Mouse (Mus musculus): ENCODE measurements around the gene Dlx1. TPM values are rescaled to one million over a fixed set of nuclear protein-coding genes. Genes with fewer than 3 reads are reported as not detected.

The Dlx1 gene
- polyA plus RNA-seq, 1 experiment from 2014 or later = 0.46 TPM

DNA sequence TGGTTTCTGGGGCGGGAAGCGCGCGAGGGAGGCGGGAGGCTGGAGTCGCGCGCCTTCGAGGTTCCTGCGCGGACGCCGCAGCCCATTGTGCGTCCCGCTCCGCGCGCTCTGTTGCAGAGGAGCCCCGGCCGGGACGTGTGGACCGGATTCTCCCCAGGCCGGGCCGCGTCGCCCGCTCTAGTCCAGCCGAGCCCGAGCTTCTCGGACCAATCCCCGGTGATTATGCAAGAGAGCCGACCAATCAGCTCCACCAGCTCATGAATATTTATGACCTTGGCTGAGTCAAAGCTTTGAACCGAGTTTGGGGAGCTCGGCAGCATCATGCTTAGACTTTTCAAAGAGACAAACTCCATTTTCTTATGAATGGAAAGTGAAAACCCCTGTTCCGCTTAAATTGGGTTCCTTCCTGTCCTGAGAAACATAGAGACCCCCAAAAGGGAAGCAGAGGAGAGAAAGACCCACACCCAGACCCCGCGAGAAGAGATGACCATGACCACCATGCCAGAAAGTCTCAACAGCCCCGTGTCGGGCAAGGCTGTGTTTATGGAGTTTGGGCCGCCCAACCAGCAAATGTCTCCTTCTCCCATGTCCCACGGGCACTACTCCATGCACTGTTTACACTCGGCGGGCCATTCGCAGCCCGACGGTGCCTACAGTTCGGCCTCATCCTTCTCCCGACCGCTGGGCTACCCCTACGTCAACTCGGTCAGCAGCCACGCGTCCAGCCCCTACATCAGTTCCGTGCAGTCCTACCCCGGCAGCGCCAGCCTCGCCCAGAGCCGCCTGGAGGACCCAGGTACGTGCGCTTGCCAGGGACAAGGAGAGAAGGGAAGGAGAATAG lies 1.8 kb downstream of the Dlx1 start:
- peak; percentile 92 for ATAC-seq (ENCODE audit: borderline replicate concordance, extremely low read depth, low FRiP score, low TSS enrichment)
- WGBS = under 1% methylated on average over 60 of the region's 60 CpGs
- peaks cover 24% of the 10 kb centered on the region for H3K4me1 ChIP-seq
- H3K9ac ChIP-seq = no peak overlapping the region
- H3K9me3 ChIP-seq = no peaks in the 10 kb centered on the region
- H3K36me3 ChIP-seq = no peaks in the 10 kb centered on the region
- H3K27ac ChIP-seq = no peak overlapping the region
- H3K4me2 ChIP-seq = peak overlapping the region; percentile 91
- H3K4me3 ChIP-seq = peak overlapping the region; percentile 47
- H3K27me3 ChIP-seq = peaks cover 100% of the 10 kb centered on the region

DNA sequence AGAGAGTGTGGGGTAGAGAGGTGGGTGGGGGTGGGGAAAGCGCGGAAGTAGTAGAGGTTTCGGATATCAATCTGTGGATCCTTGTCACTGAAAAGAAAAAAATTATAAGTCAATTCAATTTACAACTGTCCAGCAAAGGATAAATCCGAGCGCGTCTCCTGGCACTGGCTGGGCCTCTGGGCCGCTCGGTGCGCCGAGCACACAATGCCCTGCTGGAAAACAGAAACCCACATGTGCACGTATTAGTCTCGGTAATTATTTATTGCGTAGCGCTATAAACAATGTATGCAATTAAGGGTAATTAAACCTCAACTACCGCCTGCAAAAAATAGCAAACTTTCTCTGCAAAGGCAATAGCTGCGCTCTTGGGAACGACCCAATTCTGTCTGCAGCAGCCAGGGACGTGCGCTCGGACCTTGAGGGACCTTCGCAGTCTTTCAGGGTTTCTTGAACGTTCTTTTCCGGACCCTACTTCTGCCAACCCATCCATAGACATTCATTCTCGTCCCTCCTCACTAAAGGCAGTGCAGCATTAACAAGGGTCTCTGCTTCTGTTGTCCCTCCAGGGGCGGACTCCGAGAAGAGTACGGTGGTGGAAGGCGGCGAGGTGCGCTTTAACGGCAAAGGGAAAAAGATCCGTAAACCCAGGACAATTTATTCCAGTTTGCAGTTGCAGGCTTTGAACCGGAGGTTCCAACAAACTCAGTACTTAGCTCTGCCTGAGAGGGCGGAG lies 2.6 kb downstream of the Dlx1 start:
- Histone ChIP-seq H3K4me1 (peaks cover 24% of the 10 kb centered on the region), H3K36me3 (no peaks in the 10 kb centered on the region), H3K9me3 (no peaks in the 10 kb centered on the region), H3K27me3 (peaks cover 99% of the 10 kb centered on the region), H3K9ac (no peak overlapping the region), H3K4me3 (0 out of 2 replicates have a peak overlapping the region, but pooled peaks have one; percentile 47), H3K27ac (no peak overlapping the region), H3K4me2 (peak overlapping the region; percentile 91)
- no peak for ATAC-seq (ENCODE audit: borderline replicate concordance, extremely low read depth, low FRiP score, low TSS enrichment)
- WGBS = 2% methylated on average over 34 of the region's 34 CpGs

DNA sequence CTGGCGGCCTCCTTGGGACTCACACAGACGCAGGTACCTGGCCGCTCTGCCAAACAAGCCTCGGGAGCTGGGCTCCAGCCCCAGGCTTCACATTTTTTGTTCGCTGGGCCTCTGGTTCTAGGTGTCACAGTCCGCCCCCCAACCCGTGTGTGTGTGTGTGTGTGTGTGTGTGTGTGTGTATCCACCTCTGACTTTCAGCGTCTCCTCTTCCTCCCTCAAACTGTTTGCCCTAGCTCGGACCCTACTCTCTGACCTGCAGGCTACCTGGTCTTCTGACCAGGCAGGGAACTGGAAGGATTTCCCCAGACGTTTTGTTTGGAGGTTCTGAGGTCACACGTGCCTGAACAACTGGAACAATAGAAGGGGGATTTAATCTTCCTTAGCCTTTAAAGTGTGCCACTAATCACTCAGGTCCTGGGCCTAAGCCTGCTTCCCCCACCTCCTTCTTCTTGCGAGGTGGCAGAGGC lies 3.2 kb downstream of the Dlx1 start:
- Histone ChIP-seq H3K27ac (no peak overlapping the region), H3K9ac (no peak overlapping the region), H3K4me2 (no peak overlapping the region), H3K9me3 (no peaks in the 10 kb centered on the region), H3K27me3 (peaks cover 97% of the 10 kb centered on the region), H3K4me1 (peaks cover 24% of the 10 kb centered on the region), H3K36me3 (no peaks in the 10 kb centered on the region), H3K4me3 (no peak overlapping the region)
- WGBS = 2% methylated on average over 12 of the region's 12 CpGs
- ATAC-seq (ENCODE audit: borderline replicate concordance, extremely low read depth, low FRiP score, low TSS enrichment) = no peak

DNA sequence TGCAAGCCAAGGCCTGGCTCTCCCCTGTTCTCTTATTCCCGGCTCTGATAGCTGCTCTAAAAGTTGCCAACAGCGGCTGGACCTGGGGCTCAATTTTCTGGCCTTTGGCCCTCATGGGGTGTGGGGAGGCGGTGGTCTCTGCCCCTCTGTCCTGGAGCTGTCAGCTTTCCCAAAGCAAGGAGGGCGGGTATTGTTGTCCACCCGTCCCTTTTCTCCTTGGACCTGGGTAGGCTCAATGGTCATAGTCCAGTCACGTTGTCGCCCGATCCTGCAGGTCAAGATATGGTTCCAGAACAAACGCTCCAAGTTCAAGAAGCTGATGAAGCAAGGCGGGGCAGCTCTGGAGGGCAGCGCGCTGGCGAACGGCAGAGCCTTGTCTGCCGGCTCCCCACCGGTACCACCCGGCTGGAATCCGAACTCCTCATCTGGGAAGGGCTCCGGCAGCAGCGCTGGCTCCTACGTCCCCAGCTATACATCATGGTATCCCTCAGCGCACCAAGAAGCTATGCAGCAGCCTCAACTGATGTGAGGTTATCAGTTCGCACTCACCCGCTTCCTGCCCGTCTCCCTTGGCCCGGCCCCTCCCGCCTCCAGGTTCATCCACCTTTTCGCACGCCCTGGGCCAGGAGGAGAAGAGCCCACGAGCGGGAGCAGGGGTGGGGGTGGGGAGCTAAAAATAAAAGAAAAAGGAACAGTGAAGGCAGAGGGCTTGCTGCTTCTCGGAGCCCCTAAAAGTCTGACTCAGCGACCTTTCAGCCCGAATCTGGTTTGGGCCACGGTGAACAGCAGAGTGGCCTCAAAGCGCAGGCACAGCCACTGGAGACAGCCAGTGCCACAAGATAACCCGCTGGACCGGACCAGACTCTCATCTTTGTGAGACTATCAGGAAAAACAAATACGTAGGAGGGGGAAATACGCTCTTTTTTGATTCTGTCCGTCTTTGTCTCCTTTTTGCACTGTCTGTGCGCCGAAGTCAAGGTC lies 4.4 kb downstream of the Dlx1 start:
- Histone ChIP-seq H3K36me3 (no peaks in the 10 kb centered on the region), H3K9ac (no peak overlapping the region), H3K27me3 (peaks cover 97% of the 10 kb centered on the region), H3K4me1 (peaks cover 24% of the 10 kb centered on the region), H3K4me2 (no peak overlapping the region), H3K4me3 (no peak overlapping the region), H3K27ac (no peak overlapping the region), H3K9me3 (no peaks in the 10 kb centered on the region)
- ATAC-seq (ENCODE audit: borderline replicate concordance, extremely low read depth, low FRiP score, low TSS enrichment) = no peak
- 1% methylated on average over 43 of the region's 43 CpGs for WGBS

DNA sequence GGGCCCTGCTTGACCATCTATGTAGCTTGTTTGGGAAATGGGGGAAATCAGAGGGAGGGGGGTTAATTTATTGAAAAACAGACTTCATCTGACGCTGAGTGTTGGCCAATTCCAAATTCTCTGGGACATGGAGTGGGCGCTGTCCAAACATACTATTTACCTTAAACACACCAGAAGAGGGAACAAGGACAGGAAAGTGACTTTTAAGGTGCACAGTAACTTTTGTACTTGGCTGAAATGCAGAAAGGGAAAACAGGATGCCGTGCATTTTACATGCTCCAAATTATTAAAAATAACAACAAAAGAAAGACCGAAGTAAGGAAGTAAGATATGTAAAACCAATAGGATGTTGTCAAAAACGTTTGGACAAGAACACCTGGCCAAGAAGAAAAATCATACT lies 5.2 kb downstream of the Dlx1 start:
- no peaks in the 10 kb centered on the region for H3K9me3 ChIP-seq
- whole genome bisulfite sequencing = 10% methylated on average over 5 of the region's 5 CpGs
- H3K4me1 ChIP-seq = peaks cover 24% of the 10 kb centered on the region
- no peak overlapping the region for H3K4me3 ChIP-seq
- H3K27me3 ChIP-seq = peaks cover 97% of the 10 kb centered on the region
- no peaks in the 10 kb centered on the region for H3K36me3 ChIP-seq
- no peak overlapping the region for H3K27ac ChIP-seq
- no peak for ATAC-seq (ENCODE audit: borderline replicate concordance, extremely low read depth, low FRiP score, low TSS enrichment)
- no peak overlapping the region for H3K9ac ChIP-seq
- no peak overlapping the region for H3K4me2 ChIP-seq

DNA sequence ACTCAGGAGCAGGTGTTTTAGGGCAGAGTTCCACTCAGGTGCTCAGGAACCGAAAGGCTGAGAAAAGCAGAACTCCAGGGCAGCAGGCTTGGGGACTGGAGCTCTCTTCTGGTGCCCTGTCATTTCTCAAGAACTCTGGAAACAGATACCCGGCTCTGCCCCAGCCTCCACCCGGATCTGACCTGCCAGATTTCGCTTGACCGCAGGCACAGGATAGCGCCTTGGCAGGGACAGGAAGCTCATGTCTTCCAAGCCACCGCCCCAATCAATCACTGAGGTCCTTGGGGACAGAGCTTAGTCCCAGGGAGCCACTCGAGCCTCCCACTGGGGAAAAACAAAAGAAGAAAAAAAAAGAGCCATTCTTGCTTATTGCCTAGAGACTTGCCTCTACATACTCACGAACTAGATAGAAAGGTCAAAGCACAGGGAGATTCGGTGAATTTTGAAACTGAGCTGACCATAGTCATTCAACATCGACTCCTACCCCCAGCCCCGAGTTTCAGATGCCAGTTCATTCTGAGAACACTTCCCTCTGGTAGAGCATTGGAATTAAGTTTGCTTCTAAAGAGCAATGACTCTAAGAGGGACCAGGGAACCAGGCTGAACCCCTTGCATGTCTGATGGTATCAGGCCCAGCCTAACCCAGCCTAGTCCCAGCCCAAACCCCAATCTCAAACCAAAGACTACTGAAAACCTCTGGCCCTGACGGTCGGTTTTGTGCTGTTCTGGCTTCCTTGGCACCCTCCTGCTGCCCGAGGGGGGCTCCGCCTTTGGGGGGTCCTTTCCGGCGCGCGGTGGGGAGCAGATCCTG lies 6.5 kb downstream of the Dlx1 start:
- under 1% methylated on average over 20 of the region's 20 CpGs for WGBS
- no peak overlapping the region for H3K4me3 ChIP-seq
- no peak for ATAC-seq (ENCODE audit: borderline replicate concordance, extremely low read depth, low FRiP score, low TSS enrichment)
- H3K9ac ChIP-seq = no peak overlapping the region
- peaks cover 15% of the 10 kb centered on the region for H3K4me1 ChIP-seq
- H3K27me3 ChIP-seq = peaks cover 97% of the 10 kb centered on the region
- no peaks in the 10 kb centered on the region for H3K36me3 ChIP-seq
- no peaks in the 10 kb centered on the region for H3K9me3 ChIP-seq
- H3K27ac ChIP-seq = no peak overlapping the region
- H3K4me2 ChIP-seq = no peak overlapping the region

DNA sequence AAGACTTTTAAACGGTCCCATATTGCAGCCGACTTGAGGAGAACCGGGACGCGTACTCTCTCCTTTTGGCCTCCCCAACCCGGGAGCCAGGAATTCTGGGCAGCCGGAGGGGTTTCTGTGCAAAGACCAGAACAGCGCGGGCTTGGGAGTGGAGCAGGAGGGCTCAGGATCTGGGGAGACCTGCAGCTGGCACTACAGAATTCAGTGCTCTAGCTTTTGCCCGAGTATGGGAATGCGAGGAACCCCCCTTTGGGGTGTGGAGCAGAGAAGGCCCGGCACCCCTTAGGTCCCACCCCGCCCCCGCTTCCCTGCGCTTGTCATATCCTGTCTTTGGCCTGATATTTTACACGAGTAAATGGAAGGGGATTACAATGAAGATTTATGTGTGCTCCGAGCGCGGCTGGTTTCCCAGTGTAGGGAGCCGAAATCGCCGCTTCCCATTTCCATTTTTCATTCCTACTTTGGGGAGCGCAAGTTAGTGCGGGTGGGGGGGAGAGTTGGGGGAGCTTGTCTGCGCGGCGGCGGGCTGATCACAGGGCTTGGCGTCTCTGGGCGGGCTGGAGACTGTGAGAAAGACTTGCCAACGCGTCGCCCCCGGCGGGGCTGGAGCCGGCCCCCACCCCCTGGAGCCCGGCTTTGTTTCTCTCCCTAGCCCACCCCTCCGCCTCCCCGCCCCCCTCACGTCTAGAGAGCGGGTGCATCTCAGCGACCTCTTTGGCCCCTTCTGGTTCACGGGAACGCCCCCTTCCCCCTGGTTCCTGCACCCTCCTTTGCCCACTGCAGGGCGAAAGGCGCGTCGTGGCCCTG lies 12.9 kb downstream of the Dlx1 start:
- no peak for ATAC-seq (ENCODE audit: borderline replicate concordance, extremely low read depth, low FRiP score, low TSS enrichment)
- Histone ChIP-seq H3K4me3 (peak overlapping the region; percentile 12; the same call in 1 of the 2 replicates), H3K9me3 (no peaks in the 10 kb centered on the region), H3K9ac (no peak overlapping the region), H3K27ac (no peak overlapping the region), H3K27me3 (peaks cover 99% of the 10 kb centered on the region), H3K36me3 (no peaks in the 10 kb centered on the region), H3K4me2 (peak overlapping the region; percentile 32), H3K4me1 (peaks cover 39% of the 10 kb centered on the region)
- WGBS = under 1% methylated on average over 47 of the region's 48 CpGs

- Histone ChIP-seq H3K4me2 (peak overlapping the region; percentile 32), H3K27me3 (peaks cover 99% of the 10 kb centered on the region), H3K36me3 (no peaks in the 10 kb centered on the region), H3K4me1 (peaks cover 47% of the 10 kb centered on the region), H3K9ac (no peak overlapping the region), H3K27ac (no peak overlapping the region), H3K9me3 (no peaks in the 10 kb centered on the region), H3K4me3 (0 out of 2 replicates have a peak overlapping the region, but pooled peaks have one; percentile 12)
- WGBS = 4% methylated on average over 37 of the region's 37 CpGs
- ATAC-seq (ENCODE audit: borderline replicate concordance, extremely low read depth, low FRiP score, low TSS enrichment) = no peak
These were observed 13.7 kb downstream of the Dlx1 start for GRCm38 (mm10) chr2:71541418-71542226.

DNA sequence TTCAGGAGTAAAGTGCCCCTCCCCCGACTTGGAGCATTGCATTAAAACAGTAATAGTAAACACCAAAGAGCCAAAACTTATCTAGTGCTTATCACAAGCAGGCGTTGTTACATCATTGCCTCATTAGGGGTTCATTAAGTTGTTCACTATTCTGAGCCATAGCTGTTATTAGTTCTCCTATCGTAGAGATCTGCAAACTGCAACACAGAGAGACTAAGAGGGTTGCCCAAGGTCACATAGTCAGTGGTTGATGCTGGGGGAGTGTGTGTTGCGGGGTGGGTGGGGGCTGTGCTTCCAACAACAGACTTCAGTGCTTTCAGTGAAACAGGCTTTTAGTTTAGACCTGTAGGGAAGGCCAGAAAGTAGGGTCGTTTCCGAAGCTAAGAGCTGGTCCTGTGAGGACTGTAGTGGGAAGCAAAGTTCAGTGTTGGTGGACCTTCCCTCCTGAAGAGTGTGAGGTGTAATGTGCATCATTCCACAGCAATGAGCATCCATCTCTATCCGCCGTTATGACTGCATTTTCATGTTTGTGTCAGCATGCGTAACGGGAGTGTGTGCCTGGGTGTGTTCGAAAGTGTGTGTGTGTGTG lies 14.4 kb downstream of the Dlx1 start:
- 4% methylated on average over 11 of the region's 11 CpGs for WGBS
- Histone ChIP-seq H3K36me3 (no peaks in the 10 kb centered on the region), H3K27me3 (peaks cover 99% of the 10 kb centered on the region), H3K4me2 (no peak overlapping the region), H3K4me1 (peaks cover 51% of the 10 kb centered on the region), H3K9me3 (no peaks in the 10 kb centered on the region), H3K27ac (no peak overlapping the region), H3K4me3 (no peak overlapping the region), H3K9ac (no peak overlapping the region)
- ATAC-seq (ENCODE audit: borderline replicate concordance, extremely low read depth, low FRiP score, low TSS enrichment) = no peak

Data from lung, embryonic 15.5 days (tissue).